Mouse (Mus musculus) liver, adult 2 months (tissue): ENCODE measurements around the gene Gm21974.

Experiments
- CTCF ChIP-seq: fragments of 200-500 bp; IDR thresholded peaks from 2 replicates; pipeline ENCODE4 v1.5.1; 2011; ENCODE audit warnings: low read depth, low read length, control low read depth
- POLR2A ChIP-seq: fragments of 200-500 bp; IDR thresholded peaks from 2 replicates; pipeline ENCODE4 v1.6.1; 2011; ENCODE audit warnings: low read length, control low read depth; ENCODE audit not compliant: insufficient read depth; ENCODE audit errors: extremely low read depth

GRCm38 (mm10) chr7:127869149-127869810 is 26.0 kb downstream of the Gm21974 start:
- TF ChIP-seq CTCF (no peak), POLR2A (no peak)
